Mouse (Mus musculus): ENCODE measurements around the gene Hoxd4. TPM values are rescaled to one million over a fixed set of nuclear protein-coding genes. Genes with fewer than 3 reads are reported as not detected.

The Hoxd4 gene
- polyA plus RNA-seq (2012; rRNA removed): 39.2 and 61.2 TPM in 2 replicates

GRCm38 (mm10) chr2:74711721-74712621 lies at the start of gene Hoxd4, which contains the start of gene Hoxd3:
Gene Hoxd4, plus strand, starts transcription at chr2:74711929.
Gene Hoxd3, plus strand, starts transcription at chr2:74711927.
- peak; percentile 74 for DNase-seq (ENCODE audit: low spot score)

- no peak for DNase-seq (ENCODE audit: low spot score)
Observed at GRCm38 (mm10) chr2:74663291-74663925, 48.3 kb upstream of the Hoxd4 start.

- DNase-seq (ENCODE audit: low spot score): no peak
Observed at GRCm38 (mm10) chr2:74666411-74666810, 45.3 kb upstream of the Hoxd4 start.

GRCm38 (mm10) chr2:74667191-74667841 lies 44.4 kb upstream of the Hoxd4 start:
- DNase-seq (ENCODE audit: low spot score): no peak

GRCm38 (mm10) chr2:74667842-74668357 lies 43.8 kb upstream of the Hoxd4 start, which contains the start of gene Hoxd13:
Gene Hoxd13, plus strand, starts transcription at chr2:74668310.
- DNase-seq (ENCODE audit: low spot score): no peak

- DNase-seq (ENCODE audit: low spot score): no peak
Observed at GRCm38 (mm10) chr2:74668370-74669229, 43.1 kb upstream of the Hoxd4 start.

- DNase-seq (ENCODE audit: low spot score): no peak
Observed at GRCm38 (mm10) chr2:74669230-74669578, 42.5 kb upstream of the Hoxd4 start.

GRCm38 (mm10) chr2:74669650-74670235 lies 42.0 kb upstream of the Hoxd4 start:
- no peak for DNase-seq (ENCODE audit: low spot score)

GRCm38 (mm10) chr2:74670632-74671188 lies 41.0 kb upstream of the Hoxd4 start:
- DNase-seq (ENCODE audit: low spot score): no peak

GRCm38 (mm10) chr2:74671847-74672246 lies 39.9 kb upstream of the Hoxd4 start:
- DNase-seq (ENCODE audit: low spot score): no peak

GRCm38 (mm10) chr2:74672481-74673362 lies 39.0 kb upstream of the Hoxd4 start:
- peak; percentile 51 for DNase-seq (ENCODE audit: low spot score)

GRCm38 (mm10) chr2:74673835-74674425 lies 37.8 kb upstream of the Hoxd4 start:
- DNase-seq (ENCODE audit: low spot score): no peak

- no peak for DNase-seq (ENCODE audit: low spot score)
Observed at GRCm38 (mm10) chr2:74674881-74675665, 36.7 kb upstream of the Hoxd4 start, which contains the start of gene Hoxd12. Gene Hoxd12, plus strand, starts transcription at chr2:74675013.

- DNase-seq (ENCODE audit: low spot score): no peak
Observed at GRCm38 (mm10) chr2:74675666-74676282, 36.0 kb upstream of the Hoxd4 start.

GRCm38 (mm10) chr2:74676376-74677052 lies 35.2 kb upstream of the Hoxd4 start:
- DNase-seq (ENCODE audit: low spot score): no peak

GRCm38 (mm10) chr2:74677106-74677505 lies 34.6 kb upstream of the Hoxd4 start:
- DNase-seq (ENCODE audit: low spot score): no peak
